Mouse (Mus musculus) forebrain, embryonic 12.5 days (tissue): ENCODE data around the gene Lrrc18. TPM values are rescaled to one million over a fixed set of nuclear protein-coding genes. Genes with fewer than 3 reads are reported as not detected.

Source experiments
- ATAC-seq: fragments of 200-750 bp; cut with Nextera tagmentation; 2 replicates; pipeline ENCODE4 v1.8.0; 2017; ENCODE audit warnings: moderate TSS enrichment; ENCODE audit not compliant: low FRiP score
- H3K27ac ChIP-seq: fragments of 300-500 bp; sonication (generic); 2 replicates; pipeline ENCODE4 v1.5.1; 2016; ENCODE audit warnings: mild to moderate bottlenecking
- H3K27me3 ChIP-seq: fragments of 300-500 bp; sonication (generic); 2 replicates; pipeline ENCODE4 v1.6.1; 2016; ENCODE audit warnings: mild to moderate bottlenecking
- H3K36me3 ChIP-seq: fragments of 300-500 bp; sonication (generic); replicated peaks from 2 replicates; pipeline ENCODE4 v1.6.1; 2016; ENCODE audit warnings: mild to moderate bottlenecking
- H3K4me1 ChIP-seq: fragments of 300-500 bp; sonication (generic); 2 replicates; pipeline ENCODE4 v1.6.1; 2016
- H3K4me2 ChIP-seq: fragments of 300-500 bp; sonication (generic); 2 replicates; pipeline ENCODE4 v1.6.1; 2016; ENCODE audit warnings: mild to moderate bottlenecking, moderate library complexity
- H3K4me3 ChIP-seq: fragments of 300-500 bp; sonication (generic); replicated peaks from 2 replicates; pipeline ENCODE4 v1.5.1; 2016; ENCODE audit warnings: mild to moderate bottlenecking
- H3K9ac ChIP-seq: fragments of 300-500 bp; sonication (generic); 2 replicates; pipeline ENCODE4 v1.6.1; 2016; ENCODE audit warnings: mild to moderate bottlenecking
- H3K9me3 ChIP-seq: fragments of 300-500 bp; sonication (generic); 2 replicates; pipeline ENCODE4 v1.6.1; 2016
- WGBS: fragments of 180-500 bp; shearing (Covaris S2); methylation state at CpG from one replicate; pipeline ENCODE4 v1.1.7; 2016; 5-methylcytosine and 5-hydroxymethylcytosine counted together
- polyA plus RNA-seq: library from polyadenylated mRNA; unstranded; fragments of >200 nt; fragmentation: Nextera tagmentation; extraction: Ambion mirVana; gene quantifications from 2 replicates; pipeline ENCODE4 v1.2.1, GENCODE M21; 2016

Lrrc18 gene
- polyA plus RNA-seq, 1 experiment from 2014 or later: 0.33 TPM

GRCm38 (mm10) chr14:33000112-33000979, 9.2 kb downstream of the Lrrc18 start:
- H3K36me3 ChIP-seq: no peaks in the 10 kb centered on the region
- no peak overlapping the region for H3K4me3 ChIP-seq
- H3K27ac ChIP-seq: no peak overlapping the region
- peaks cover 26% of the 10 kb centered on the region for H3K4me1 ChIP-seq
- no peak overlapping the region for H3K9ac ChIP-seq
- H3K27me3 ChIP-seq: no peaks in the 10 kb centered on the region
- 17% methylated on average over 8 of the region's 8 CpGs for WGBS
- no peaks in the 10 kb centered on the region; the same call in 1 of the 2 replicates for H3K9me3 ChIP-seq
- H3K4me2 ChIP-seq: no peak overlapping the region
- ATAC-seq: no peak

GRCm38 (mm10) chr14:33005114-33005513, 13.9 kb downstream of the Lrrc18 start:
- WGBS: 100% methylated on average over 1 of the region's 1 CpGs

GRCm38 (mm10) chr14:33007638-33008037, 16.5 kb downstream of the Lrrc18 start:
- Histone ChIP-seq H3K4me1 (no peaks in the 10 kb centered on the region), H3K27ac (no peak overlapping the region), H3K9me3 (no peaks in the 10 kb centered on the region; the same call in 1 of the 2 replicates), H3K27me3 (no peaks in the 10 kb centered on the region), H3K36me3 (no peaks in the 10 kb centered on the region), H3K4me3 (no peak overlapping the region), H3K9ac (no peak overlapping the region), H3K4me2 (no peak overlapping the region)
- ATAC-seq: no peak
- WGBS: 100% methylated on average over 1 of the region's 1 CpGs

More at GRCm38 (mm10) chr14:33005114-33005513, 13.9 kb downstream of the Lrrc18 start:
- Histone ChIP-seq H3K4me1 (peaks cover 12% of the 10 kb centered on the region), H3K9ac (no peak overlapping the region), H3K27ac (no peak overlapping the region), H3K9me3 (no peaks in the 10 kb centered on the region; the same call in 1 of the 2 replicates), H3K4me2 (no peak overlapping the region), H3K4me3 (no peak overlapping the region), H3K36me3 (no peaks in the 10 kb centered on the region), H3K27me3 (no peaks in the 10 kb centered on the region)
- no peak for ATAC-seq

GRCm38 (mm10) chr14:33019050-33019449, 27.9 kb downstream of the Lrrc18 start:
- Histone ChIP-seq H3K36me3 (no peaks in the 10 kb centered on the region), H3K4me3 (no peak overlapping the region), H3K4me1 (no peaks in the 10 kb centered on the region), H3K27ac (no peak overlapping the region), H3K9me3 (no peaks in the 10 kb centered on the region), H3K27me3 (no peaks in the 10 kb centered on the region), H3K9ac (no peak overlapping the region), H3K4me2 (no peak overlapping the region)
- 85% methylated on average over 3 of the region's 3 CpGs for WGBS
- no peak for ATAC-seq

GRCm38 (mm10) chr14:33019606-33020005, 28.4 kb downstream of the Lrrc18 start:
- WGBS: 76% methylated on average over 5 of the region's 5 CpGs

GRCm38 (mm10) chr14:33030849-33031248, 39.7 kb downstream of the Lrrc18 start:
- no peaks in the 10 kb centered on the region for H3K36me3 ChIP-seq
- H3K9ac ChIP-seq: no peak overlapping the region
- H3K27ac ChIP-seq: no peak overlapping the region
- no peak overlapping the region for H3K4me2 ChIP-seq
- H3K9me3 ChIP-seq: no peaks in the 10 kb centered on the region
- 0 out of 2 replicates have a peak, but pooled peaks cover 2% of the 10 kb centered on the region for H3K4me1 ChIP-seq
- H3K4me3 ChIP-seq: no peak overlapping the region
- ATAC-seq: no peak
- WGBS: 60% methylated on average over 3 of the region's 3 CpGs
- no peaks in the 10 kb centered on the region for H3K27me3 ChIP-seq

More at GRCm38 (mm10) chr14:33019606-33020005, 28.4 kb downstream of the Lrrc18 start:
- Histone ChIP-seq H3K27me3 (no peaks in the 10 kb centered on the region), H3K9me3 (no peaks in the 10 kb centered on the region), H3K27ac (no peak overlapping the region), H3K36me3 (no peaks in the 10 kb centered on the region), H3K9ac (no peak overlapping the region), H3K4me1 (no peaks in the 10 kb centered on the region), H3K4me3 (no peak overlapping the region), H3K4me2 (no peak overlapping the region)
- ATAC-seq: no peak

- Histone ChIP-seq H3K9me3 (no peaks in the 10 kb centered on the region), H3K4me1 (0 out of 2 replicates have a peak, but pooled peaks cover 2% of the 10 kb centered on the region), H3K4me2 (no peak overlapping the region), H3K36me3 (no peaks in the 10 kb centered on the region), H3K4me3 (no peak overlapping the region), H3K27ac (no peak overlapping the region), H3K9ac (no peak overlapping the region), H3K27me3 (no peaks in the 10 kb centered on the region)
- WGBS: 41% methylated on average over 6 of the region's 6 CpGs
- ATAC-seq: no peak
Measured at GRCm38 (mm10) chr14:33033424-33033823, 42.2 kb downstream of the Lrrc18 start.

- WGBS: 69% methylated on average over 5 of the region's 5 CpGs
- Histone ChIP-seq H3K27ac (no peak overlapping the region), H3K36me3 (no peaks in the 10 kb centered on the region), H3K9ac (no peak overlapping the region), H3K9me3 (no peaks in the 10 kb centered on the region), H3K27me3 (no peaks in the 10 kb centered on the region), H3K4me3 (no peak overlapping the region), H3K4me1 (0 out of 2 replicates have a peak, but pooled peaks cover 2% of the 10 kb centered on the region), H3K4me2 (no peak overlapping the region)
- no peak for ATAC-seq
Measured at GRCm38 (mm10) chr14:33035386-33035785, 44.2 kb downstream of the Lrrc18 start.

GRCm38 (mm10) chr14:33036811-33037210, 45.6 kb downstream of the Lrrc18 start:
- Histone ChIP-seq H3K9me3 (no peaks in the 10 kb centered on the region), H3K9ac (no peak overlapping the region), H3K4me2 (no peak overlapping the region), H3K27ac (no peak overlapping the region), H3K4me3 (no peak overlapping the region), H3K4me1 (0 out of 2 replicates have a peak, but pooled peaks cover 2% of the 10 kb centered on the region), H3K27me3 (no peaks in the 10 kb centered on the region), H3K36me3 (no peaks in the 10 kb centered on the region)
- no peak for ATAC-seq
- WGBS: 51% methylated on average over 3 of the region's 3 CpGs

GRCm38 (mm10) chr14:33045217-33045616, 54.0 kb downstream of the Lrrc18 start:
- Histone ChIP-seq H3K9me3 (no peaks in the 10 kb centered on the region), H3K4me2 (no peak overlapping the region), H3K4me1 (no peaks in the 10 kb centered on the region), H3K27ac (no peak overlapping the region), H3K36me3 (no peaks in the 10 kb centered on the region), H3K27me3 (no peaks in the 10 kb centered on the region), H3K9ac (no peak overlapping the region), H3K4me3 (no peak overlapping the region)
- WGBS: 92% methylated on average over 3 of the region's 3 CpGs
- ATAC-seq: no peak

- Histone ChIP-seq H3K27ac (peak overlapping the region; percentile 36; the same call in 1 of the 2 replicates), H3K4me3 (no peak overlapping the region), H3K4me2 (no peak overlapping the region), H3K4me1 (peaks cover 15% of the 10 kb centered on the region), H3K27me3 (no peaks in the 10 kb centered on the region; the same call in 1 of the 2 replicates), H3K9me3 (no peaks in the 10 kb centered on the region), H3K9ac (no peak overlapping the region), H3K36me3 (no peaks in the 10 kb centered on the region)
- WGBS: 48% methylated on average over 8 of the region's 8 CpGs
- ATAC-seq: no peak
Measured at GRCm38 (mm10) chr14:33053441-33053840, 62.3 kb downstream of the Lrrc18 start.

- H3K27ac ChIP-seq: no peak overlapping the region
- no peaks in the 10 kb centered on the region for H3K9me3 ChIP-seq
- no peak overlapping the region for H3K4me3 ChIP-seq
- no peaks in the 10 kb centered on the region for H3K36me3 ChIP-seq
- no peak for ATAC-seq
- H3K9ac ChIP-seq: no peak overlapping the region
- H3K4me1 ChIP-seq: peaks cover 4% of the 10 kb centered on the region
- H3K27me3 ChIP-seq: peaks cover 8% of the 10 kb centered on the region; the same call in 1 of the 2 replicates
- WGBS: 92% methylated on average over 7 of the region's 7 CpGs
- no peak overlapping the region for H3K4me2 ChIP-seq
Measured at GRCm38 (mm10) chr14:33058881-33059660, 67.9 kb downstream of the Lrrc18 start.
